Mouse (Mus musculus) large intestine, adult 2 months (tissue): ENCODE data around the gene Fhod1. TPM values are rescaled to one million over a fixed set of nuclear protein-coding genes. Genes with fewer than 3 reads are reported as not detected.

Experiments used
- DNase-seq: peaks from one replicate; pipeline ENCODE4 v3.0.0-alpha.2; 2012; ENCODE audit warnings: low read depth, low spot score
- WGBS: fragments of 180-500 bp; shearing (Covaris S2); methylation state at CpG from one replicate; pipeline ENCODE4 v1.1.7; 2018; 5-methylcytosine and 5-hydroxymethylcytosine counted together
- polyA plus RNA-seq: library from polyadenylated mRNA; depleted of rRNA; stranded (reverse); fragments of >200 nt; gene quantifications from 2 replicates; pipeline ENCODE4 v1.2.3, GENCODE M21; 2012

The Fhod1 gene
- polyA plus RNA-seq, 1 experiment, result 20.1 TPM

DNA sequence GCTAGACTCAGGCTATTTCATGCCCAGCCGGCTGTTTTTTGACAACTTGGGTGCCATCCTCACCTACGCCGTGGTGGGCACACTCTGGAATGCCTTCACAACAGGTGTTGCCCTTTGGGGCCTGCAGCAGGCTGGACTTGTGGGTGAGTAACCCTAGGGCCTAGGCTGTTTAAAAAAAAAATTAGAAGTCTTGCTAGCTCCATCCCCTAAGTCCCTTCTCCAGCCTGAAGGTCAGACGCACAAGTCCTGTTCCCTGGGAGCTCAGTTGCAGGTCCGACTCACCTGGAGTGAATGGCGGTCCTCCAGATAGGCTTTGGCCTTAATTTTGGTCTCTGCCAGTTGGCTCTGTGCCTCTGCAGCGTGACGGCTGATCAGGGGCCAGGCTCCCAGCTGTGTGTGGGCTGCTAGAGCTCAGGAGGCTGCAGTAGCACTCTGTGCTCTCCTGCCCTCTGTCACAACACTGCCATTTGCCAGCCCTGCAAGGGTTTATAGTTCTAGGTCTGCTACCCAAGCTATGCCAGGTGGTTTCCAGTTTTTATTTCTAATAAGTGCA, 5.9 kb upstream of the Fhod1 start:
- DNase-seq, result no peak
- 70% methylated on average over 8 of the region's 8 CpGs for WGBS

DNA sequence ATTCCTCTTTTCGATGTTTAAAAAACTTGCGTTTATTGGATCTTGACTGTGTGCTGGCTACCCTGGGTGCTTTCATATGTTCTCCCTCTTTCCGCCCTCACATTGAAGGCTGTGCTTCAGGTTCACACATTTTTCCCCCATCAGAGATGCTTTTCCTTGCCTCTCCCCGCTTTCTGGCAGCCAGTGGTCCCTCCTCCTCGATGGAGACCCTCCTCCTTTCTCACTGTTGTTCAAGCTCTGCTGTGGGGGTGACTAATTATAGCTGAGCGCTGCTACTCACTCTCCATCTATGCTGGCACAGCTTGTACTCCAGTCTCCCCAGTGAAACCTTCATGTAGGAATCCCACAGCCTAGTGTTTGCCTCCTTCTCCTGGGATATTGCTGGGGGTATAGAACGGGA, 2.4 kb upstream of the Fhod1 start:
- DNase-seq, result no peak
- WGBS, result 77% methylated on average over 7 of the region's 7 CpGs

DNA sequence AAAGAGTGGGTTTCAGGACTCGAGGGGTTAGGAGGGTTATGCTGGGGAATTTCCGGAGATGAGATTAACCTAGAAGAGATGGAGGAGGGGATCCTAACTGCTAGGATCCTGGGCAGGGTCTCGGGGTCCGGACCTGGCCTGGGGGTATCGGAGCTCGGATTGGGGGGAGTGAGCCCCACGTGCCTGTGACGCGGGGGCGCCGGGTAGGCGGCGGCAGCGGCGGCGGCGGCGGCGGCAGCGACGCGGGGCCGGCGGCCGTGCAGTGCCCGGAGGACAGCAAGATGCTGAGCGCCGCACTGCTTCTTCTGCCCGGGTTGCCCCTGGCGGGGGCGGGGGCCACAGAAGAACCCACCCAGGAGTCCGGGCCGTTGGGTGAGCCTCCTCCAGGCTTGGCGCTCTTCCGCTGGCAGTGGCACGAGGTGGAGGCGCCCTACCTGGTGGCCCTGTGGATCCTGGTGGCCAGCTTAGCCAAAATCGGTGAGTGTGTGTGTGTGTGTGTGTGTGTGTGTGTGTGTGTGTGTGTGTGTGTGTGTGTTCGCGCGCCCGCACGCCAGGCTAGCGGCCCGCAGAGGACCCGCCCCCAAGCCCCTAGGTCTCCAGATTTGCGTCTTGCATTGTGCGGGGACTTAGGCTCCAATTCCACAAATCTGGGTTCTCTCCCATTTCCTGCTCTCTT, 1.5 kb upstream of the Fhod1 start:
- 3% methylated on average over 42 of the region's 48 CpGs for WGBS
- no peak for DNase-seq

DNA sequence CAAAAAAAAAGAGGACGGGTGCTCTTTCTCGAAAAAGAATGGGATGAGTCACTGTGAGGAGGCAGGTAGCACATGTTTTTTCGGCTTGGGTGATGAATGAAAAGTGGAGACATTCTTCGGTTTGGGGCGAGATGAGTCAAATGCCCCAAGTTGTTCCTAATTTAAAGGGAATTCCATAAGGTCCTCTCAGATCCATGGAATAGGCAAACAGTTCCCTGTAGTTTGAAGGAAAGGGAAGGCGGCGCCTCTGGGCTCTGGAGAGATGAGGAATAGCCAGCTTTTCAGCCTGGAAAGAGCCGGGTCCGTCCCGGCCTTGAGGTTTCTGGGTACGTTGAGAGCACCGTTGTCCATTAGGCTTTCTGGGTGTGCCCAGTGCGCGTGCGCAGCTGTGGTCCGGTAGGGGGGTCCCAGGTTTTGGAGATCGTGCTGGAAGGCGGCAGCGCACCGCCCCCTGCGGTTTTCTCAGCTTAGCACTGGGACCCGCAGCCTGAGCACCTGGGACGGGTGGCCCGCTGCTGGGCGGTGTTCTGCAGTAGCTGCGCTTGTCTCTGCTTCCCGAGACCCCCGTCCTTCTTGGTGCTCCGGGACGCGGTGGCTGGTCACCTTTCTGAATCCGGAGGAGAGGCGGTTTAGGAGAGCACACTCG, 820 bp upstream of the Fhod1 start, which contains the start of gene Slc9a5:
Slc9a5 (plus strand) TSS at position 394 of the 646 bp plus-strand sequence.
- WGBS, result under 1% methylated on average over 34 of the region's 34 CpGs
- no peak for DNase-seq

DNA sequence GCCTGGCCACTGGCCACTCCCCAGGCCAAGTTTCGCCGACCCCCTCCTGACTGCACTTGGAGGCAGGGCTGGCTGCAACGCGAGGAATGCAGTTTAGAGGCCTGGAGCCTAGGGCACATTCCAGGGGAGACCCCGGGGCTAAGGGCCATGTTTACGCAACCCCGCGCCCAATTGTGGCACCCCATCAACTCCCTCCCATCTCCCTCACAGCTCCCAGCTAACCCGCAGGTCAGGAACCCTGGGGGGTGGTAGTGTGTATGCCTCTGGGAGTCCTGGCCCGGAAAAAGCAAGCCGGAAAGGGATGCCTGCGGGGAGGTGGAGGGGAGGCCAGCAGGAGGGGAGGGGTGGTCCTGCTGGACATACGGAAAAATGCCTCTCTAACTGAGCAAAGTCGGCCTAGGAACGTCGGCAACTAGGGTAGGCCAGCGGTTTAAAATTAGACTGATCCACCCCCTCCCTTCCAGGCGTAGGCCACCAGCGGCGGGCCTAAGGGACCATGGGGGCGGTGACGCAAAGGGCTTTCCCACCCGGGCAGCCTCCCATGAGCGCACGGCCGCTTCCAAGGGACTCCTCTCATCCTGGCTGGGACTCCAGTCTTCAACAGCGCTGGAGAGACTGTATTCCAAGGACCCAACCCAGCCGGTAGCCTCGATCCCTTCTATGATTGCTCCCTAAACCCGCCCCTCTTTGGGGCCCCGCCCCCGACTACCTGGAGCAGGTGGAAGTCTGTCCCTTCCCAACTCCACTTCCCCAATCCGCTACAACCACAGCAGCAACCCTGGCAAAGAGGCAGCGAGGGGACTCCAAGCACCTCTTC, 934 bp downstream of the Fhod1 start:
- WGBS, result 1% methylated on average over 34 of the region's 34 CpGs
- peak; percentile 89 for DNase-seq

DNA sequence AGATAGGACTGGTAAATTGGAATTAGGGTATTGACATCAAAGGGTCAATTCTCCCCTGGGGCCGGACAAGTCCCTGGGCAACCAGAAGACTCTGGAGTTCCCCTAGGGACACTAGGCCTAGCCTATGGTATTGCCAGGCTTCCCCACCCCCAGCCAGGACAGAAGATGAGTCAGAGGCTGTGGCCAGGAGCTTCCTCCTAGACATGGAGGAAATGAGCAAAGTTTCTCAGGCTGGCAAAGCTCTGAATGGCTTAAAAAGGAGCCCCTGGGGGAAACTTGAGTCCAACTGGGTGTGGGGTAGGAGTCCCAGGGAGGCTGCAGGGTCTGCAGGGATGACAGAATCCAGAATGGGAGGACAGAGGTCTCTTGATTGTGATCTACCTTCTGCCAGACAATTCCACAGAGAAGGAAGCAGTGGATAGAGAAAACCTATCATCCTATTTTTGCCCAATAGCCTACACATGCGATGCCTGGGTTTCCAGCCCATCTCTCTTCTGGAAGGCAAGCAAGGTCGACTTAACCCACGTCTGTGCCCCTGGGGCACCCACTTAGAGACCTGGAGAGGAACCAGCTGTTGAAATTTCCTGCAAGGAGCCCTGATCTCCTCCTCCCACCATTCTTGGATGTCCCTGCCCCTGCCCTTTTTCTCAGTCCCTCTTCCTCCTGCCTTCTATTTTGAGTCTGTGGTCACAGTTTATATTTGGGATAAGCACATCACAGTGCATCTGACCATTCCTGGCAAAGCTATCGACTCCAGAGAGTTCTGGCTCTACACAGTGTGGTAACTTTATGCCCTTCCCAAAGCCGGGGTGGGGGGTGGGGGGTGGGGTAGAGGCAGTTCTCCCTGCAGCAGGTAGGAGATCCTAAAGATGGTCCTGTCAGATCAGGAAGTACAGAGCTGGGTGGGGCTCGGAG, 2.4 kb downstream of the Fhod1 start:
- DNase-seq, result no peak
- 12% methylated on average over 7 of the region's 7 CpGs for WGBS

DNA sequence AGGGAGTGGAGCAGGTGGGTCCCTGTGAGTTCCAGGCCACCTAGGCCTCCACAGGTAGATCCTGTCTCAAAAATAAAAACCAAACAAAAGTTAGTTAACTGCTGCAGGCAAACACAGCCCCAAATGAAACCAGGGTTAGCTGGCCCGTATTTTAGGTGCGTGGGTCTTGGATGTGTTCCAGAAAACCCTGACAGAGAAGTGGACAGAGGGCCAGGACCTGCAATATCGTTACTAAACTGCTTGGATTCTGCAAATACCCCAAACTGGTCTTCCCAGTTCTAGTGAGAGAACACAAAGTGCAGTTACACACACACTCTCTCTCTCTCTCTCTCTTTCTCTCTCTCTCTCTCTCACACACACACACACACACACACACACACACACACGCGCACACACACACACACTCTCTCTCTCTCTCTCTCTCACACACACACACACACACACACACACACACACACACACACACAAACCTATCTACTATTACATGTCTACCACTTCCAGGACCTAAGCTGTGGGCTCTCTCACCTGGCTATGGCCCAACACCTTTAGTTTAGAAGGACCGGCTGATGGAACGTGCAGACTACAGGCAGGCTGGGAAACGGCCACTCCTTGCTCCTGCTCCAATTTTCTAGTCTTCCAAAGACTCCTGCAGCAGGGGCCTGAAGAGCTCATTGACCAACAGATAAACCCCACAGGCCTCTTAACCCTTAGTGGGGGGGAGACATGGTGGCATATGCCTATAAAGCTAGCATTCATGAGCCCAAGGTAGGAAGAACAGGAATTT, 3.8 kb downstream of the Fhod1 start:
- WGBS, result 17% methylated on average over 7 of the region's 8 CpGs
- DNase-seq, result no peak

DNA sequence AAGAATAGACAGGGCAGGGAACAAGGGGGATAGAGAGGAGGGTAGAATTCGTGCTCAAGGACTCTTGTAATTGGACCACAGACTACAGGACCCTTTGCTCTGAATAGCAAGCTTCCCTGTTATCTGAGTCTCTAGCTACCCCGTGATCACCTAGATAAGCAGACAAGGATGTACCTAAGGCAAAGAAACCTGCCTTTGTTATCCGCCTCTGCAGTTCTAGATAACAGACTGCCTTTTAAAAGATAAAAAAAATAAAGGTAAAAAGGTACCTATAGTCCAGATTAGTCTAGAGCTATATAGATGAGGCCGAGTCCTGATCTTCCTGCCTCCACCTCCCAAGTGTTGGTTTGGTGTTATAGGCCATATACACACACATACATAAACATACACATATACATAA, 5.0 kb downstream of the Fhod1 start:
- WGBS, result 48% methylated on average over 4 of the region's 4 CpGs
- DNase-seq, result no peak

DNA sequence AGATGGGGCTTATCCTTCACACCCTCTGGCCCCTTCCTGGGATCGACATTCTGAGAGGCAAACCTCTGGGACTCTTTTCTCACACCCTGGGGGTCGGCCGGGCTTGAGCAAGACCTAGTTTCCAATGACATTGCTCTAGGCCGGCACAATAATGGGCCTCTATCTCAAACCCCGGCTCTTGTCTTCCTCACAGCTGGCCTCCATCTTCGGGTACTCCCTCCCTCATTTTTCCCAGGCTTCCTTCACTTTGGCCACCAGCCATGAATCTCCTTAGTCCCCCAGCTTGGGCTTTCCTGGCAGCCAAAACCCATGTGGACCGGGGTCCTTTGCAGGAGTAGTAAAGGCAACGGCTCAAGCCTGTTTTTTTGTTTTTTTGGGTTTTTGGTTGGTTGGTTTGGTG, 6.4 kb downstream of the Fhod1 start:
- DNase-seq, result no peak
- WGBS, result 50% methylated on average over 8 of the region's 8 CpGs

DNA sequence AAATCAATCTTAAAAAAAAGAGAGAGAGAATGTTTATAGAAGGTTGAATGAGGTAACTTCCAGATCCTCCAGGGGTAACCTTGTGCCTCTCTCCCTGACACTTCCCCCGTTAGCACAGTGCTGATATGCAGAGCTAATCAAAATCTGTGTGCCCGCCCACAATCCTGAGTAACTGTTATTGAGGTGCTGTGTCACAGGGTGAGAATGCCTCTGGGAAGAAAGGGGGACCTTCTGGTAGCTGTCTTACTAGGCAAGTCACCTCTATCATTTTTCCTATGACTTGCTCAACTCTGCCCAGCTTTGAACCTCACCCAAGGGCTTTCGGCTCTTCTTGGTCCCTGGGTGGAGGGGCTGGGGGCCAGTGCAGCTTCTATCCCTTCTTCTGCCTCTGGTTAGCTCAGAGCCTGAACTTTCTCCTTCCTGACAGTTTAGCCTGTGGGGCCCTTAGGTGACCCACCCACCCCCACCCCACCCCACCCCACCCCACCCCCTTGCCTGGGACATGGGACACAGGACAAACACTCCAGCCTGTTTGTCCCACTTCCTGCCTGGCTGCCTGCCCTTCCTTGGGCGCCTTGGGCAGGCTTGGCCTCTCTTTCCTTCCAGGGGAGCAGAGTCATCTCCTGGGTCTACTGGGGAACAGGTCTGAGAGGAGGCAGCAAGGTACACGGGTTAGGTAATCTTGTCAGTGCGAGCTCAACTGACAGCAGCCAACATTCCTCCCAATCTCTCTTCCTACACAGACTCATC, 7.7 kb downstream of the Fhod1 start:
- DNase-seq, result no peak
- WGBS, result 30% methylated on average over 6 of the region's 6 CpGs

DNA sequence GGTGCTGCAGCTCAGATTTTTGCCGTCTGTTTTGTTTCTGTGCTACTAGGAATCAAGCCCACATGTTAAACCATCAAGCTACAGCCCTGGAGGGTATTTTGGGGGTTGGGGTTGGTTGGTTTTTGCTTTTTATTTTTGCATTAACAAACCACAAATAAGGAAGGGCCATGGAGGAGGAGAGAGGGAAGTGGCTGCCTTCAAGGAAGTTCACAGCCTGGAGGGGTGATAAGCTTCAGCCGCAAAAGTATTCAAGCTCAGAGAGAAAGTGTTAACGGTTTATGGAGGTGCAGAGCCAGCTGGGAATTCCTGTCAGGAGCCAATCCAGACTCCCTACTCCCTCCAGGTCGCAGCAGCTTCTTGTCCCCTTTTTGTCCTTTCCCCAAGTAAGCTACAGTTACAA, 8.8 kb downstream of the Fhod1 start:
- DNase-seq, result no peak
- 21% methylated on average over 4 of the region's 4 CpGs for WGBS

DNA sequence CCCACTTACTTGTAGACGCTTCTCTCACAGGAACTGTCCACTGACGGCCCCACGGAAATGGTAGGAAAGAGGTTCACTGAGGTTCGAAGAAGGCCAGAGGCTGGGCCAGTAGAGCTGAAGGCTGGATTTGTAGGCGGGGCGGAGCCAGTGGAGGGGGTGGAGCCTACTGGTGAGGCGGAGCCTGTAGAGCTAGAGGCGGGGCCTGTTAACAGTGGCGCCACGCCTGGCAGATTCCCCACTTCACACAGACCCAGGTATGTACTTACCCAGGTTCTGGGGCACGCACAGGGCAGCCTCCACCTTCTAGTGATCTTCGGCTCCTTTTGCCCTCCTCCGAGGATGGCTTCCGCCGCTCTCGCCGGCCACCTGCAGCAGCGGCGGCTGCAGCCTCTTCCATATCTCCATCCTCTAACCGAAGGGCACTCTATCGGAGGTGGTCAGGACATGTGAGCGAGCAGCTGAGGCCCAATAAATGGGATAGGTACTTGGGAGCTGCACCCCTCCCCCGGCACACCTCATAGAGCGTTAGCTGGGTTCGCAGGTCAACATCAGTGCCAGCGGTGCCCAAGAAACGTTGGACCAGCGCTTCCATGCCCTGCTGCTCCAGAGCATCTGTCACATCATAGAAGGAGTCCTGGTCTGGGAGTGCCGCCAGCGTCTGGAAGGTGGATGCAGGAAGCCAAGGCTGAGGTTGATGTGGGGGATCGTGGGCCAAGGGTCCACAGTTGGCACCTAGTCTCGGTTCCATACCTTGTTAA, 11.2 kb downstream of the Fhod1 start:
- DNase-seq, result no peak
- 90% methylated on average over 32 of the region's 32 CpGs for WGBS

DNA sequence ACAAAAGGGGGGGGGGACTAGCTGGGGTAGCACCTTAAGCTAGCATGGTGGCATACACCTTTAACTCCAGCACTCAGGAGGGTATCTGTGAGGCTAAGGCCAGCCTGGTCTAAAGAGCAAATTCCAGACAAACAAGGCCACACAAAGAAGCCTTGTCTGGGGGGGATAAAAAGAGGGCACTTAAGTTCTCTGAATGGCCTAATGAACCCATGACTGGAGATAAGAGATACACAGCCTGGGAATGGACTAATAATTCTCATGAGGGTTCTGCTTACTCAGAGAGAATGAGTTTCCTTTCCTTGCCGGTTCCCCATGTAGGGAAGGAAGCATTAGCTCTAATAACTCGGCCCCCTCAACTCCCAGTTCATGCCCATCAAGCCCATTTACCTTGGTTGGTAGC, 15.2 kb downstream of the Fhod1 start:
- WGBS, result 30% methylated on average over 2 of the region's 2 CpGs
- no peak for DNase-seq

DNA sequence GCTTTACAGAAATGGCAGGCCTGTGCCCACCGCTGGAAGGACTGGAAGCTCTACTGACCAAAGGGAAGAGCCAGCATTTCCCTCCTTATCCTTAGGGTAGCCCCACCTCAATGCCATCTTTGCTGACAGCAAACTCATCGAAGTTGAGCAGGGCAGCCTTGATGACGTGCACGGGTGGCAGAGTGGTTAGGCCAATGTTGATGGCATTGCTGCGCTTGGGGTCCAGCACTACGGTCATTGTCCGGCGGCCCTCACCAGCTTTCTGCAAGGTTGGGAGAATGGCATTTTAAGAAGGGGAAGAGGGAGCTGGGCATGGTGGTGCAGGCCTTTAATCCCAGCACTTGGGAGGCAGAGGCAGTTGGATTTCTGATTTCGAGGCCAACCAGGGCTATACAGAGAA, 15.8 kb downstream of the Fhod1 start:
- no peak for DNase-seq
- 93% methylated on average over 9 of the region's 9 CpGs for WGBS

DNA sequence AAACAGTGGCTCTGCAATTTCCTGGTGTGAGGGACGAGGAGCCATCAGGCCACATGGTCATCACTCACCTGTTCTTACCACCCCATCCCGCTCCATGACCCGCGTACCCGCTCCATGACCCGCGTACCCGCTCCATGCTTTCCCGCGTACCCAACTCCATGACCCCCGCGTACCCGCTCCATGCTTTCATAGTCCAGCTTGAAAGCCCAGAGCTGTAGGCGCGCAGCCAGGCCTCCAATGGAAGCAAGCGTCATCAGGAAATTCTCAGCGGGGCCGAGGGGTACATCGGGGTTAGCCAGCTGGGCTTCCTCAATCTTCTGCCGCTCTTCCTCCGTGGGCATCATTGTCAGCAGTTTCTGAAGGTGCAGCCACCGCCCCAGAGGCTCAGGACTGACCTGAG, 16.3 kb downstream of the Fhod1 start:
- no peak for DNase-seq
- WGBS, result 93% methylated on average over 22 of the region's 22 CpGs

DNA sequence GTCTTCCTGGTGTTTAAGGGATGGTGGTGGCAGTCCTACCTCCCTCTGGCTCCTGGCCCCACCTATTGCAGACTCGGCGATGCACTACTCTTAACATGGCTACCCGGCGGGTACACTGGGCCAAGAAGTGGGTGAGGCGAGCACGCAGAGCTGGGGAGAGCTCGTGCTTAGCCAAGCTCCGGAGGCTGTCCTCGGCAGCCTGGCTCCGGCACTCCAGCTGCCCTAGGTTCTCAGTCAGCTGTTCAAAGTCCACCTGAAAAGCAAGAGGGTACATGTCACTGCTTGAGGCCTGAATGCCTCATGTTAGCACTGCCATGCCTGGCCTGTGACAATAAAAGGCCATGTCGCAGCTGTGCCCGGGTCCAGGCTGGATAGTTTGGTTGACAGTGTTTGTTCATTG, 17.4 kb downstream of the Fhod1 start:
- WGBS, result 56% methylated on average over 12 of the region's 12 CpGs
- DNase-seq, result no peak

DNA sequence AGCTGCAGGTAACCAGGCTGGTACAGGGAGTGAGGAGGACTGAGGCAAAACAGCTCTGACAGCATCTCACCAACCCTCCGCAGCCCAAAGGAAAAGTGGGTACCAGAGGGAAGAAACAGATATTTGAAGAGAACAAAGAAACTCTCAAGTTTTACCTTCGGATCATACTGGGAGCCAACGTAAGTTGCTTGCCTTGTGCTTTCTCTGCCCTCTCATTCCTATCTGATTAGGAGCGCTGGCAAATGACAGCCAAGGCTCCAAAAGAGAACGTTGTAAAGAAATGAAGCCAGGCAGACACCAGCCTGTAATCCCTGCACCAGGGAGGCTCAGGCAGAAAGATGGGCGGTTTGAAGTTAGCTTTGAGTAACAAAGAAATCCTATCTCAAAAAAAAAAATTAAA, 20.8 kb downstream of the Fhod1 start:
- WGBS, result 20% methylated on average over 6 of the region's 6 CpGs
- no peak for DNase-seq
